Mouse (Mus musculus) gastrocnemius, adult 8-10 months (tissue): ENCODE data around the gene Cep89. TPM values are rescaled to one million over a fixed set of nuclear protein-coding genes. Genes with fewer than 3 reads are reported as not detected.

Experiments
- DNase-seq, 2 experiments: peaks; one replicate each; pipeline ENCODE4 v3.0.0; 2022; ENCODE audit warnings: low spot score in 2 of 2
- total RNA-seq, 4 experiments: library from RNA; stranded (reverse); gene quantifications; 2 replicates each; pipeline ENCODE4 v1.2.4; 2022

Gene Cep89
- total RNA-seq, 4 experiments from 2014 or later: 4.6 to 7.4 (median 5.4) TPM

DNA sequence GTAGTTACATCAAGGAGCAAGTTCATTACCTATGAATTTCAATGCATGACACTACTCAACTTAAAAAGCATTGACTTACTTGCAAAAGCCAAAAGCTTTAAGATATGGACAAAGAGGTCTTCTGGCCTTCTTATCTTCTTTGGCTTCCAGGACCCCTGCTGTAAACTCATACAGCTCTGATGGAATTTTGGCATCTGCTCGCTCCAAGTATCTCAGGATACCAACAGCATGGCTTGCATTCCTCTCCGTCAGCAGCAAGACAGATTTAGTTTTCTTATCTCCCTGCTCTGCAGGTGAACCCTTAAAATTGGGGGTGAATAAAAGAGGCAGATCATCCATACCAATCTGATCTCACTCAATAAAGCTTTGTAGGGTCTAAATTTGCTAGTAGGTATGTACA lies 88.3 kb downstream of the Cep89 start:
- no peak for DNase-seq

DNA sequence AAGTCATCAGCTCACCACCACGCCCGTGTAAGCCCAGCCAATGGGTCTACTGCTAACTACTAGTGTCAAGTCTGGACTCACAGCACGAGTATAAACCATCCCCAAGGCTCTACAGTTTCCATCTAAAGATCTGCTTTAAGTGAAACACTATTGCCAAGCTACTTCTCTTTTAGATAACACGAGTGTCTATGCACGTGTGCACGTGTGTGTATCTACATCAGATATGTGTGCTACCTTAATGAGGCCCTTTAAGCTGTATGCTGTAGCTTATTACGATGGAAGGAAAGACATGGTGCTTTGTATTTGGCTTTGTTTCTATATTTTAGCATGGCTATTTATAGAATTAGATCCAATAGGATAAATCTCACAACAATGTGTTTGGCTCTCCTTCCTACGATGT lies 89.7 kb downstream of the Cep89 start:
- no peak for DNase-seq

Other genes with a start within 250 kb of the Cep89 start
- gene Slc7a10, start 210.7 kb upstream of the Cep89 start, total RNA-seq: 1 to 10 TPM in 3 of 4 experiments, under 1 TPM in 1; 0.82 to 3.1 (median 1.9) TPM
- 1 to 10 TPM; 5.0 to 6.0 (median 5.3) TPM for gene Lrp3, start 181.5 kb upstream of the Cep89 start, total RNA-seq
- 1 to 10 TPM; 6.8 to 7.8 (median 7.5) TPM for gene Gpatch1, start 78.6 kb upstream of the Cep89 start, total RNA-seq
- gene Rhpn2, start 62.9 kb upstream of the Cep89 start, total RNA-seq: 10 to 100 TPM in 1 of 4 experiments, 1 to 10 TPM in 3; 1.7 to 13.0 (median 3.2) TPM
- gene Faap24, start 199 bp upstream of the Cep89 start, total RNA-seq: 1 to 10 TPM in 1 of 4 experiments, under 1 TPM in 3; 0.48 to 1.1 (median 0.92) TPM
- not detected for gene Slc7a9, start 51.8 kb downstream of the Cep89 start, total RNA-seq
- not detected for gene Tdrd12, start 140.7 kb downstream of the Cep89 start, total RNA-seq
- gene Nudt19, start 159.3 kb downstream of the Cep89 start, total RNA-seq: 10 to 100 TPM; 49.2 to 61.5 (median 56.2) TPM
- gene Rgs9bp, start 188.5 kb downstream of the Cep89 start, total RNA-seq: under 1 TPM in 2 of 4 experiments, not detected in 2; 0.04 to 0.10 TPM
- 10 to 100 TPM in 3 of 4 experiments, 1 to 10 TPM in 1; 9.6 to 12.4 (median 10.4) TPM for gene Ankrd27, start 189.2 kb downstream of the Cep89 start, total RNA-seq